Mouse (Mus musculus) erythroblast, embryonic 14.5 days (primary cell): ENCODE measurements at regions not wholly inside any gene's neighbourhood (a gene's known extent, or its start where the extent isn't known, plus 50 kb on each side); places are given as distances from the start of the nearest gene placed in this dataset.

Experiments used
- GATA1 ChIP-seq: IDR thresholded peaks from 2 replicates; pipeline ENCODE4 v1.6.1; 2012; ENCODE audit warnings: low read length, inconsistent platforms, mixed read lengths
- TAL1 ChIP-seq: IDR thresholded peaks from 3 replicates; pipeline ENCODE4 v1.6.1; 2012; ENCODE audit warnings: low read length, inconsistent platforms, mixed read lengths

DNA sequence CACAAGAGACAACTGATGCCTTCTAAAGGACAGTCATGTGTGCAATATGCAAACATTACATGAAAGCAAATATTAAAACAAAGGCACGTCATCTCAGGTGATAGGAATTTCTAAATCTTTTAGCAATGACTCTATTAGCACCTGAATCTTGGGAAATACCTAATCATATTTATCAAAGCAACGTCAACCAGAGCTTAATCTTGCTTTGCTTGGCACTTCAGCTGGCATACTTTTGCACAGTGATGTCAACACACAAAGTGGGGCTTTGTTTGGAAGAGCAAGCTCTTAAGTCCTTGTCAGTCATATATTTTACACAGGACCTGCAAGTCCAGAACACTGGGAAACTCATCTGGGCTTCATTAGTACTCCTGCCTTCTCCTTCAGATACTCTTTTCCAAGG is 75.8 kb upstream of the Nr3c2 start:
- no peak for TF ChIP-seq TAL1
- TF ChIP-seq GATA1: no peak
